Mouse (Mus musculus): Measurements from ENCODE around the gene March11.
A peak's percentile ranks its signal among the peaks of the same experiment; 100 is the strongest.

Gene March11

GRCm38 (mm10) chr15:26374946-26375345 lies 66.1 kb downstream of the March11 start:
- no peak for DNase-seq

- no peak for DNase-seq
Observed at GRCm38 (mm10) chr15:26377355-26377754, 68.5 kb downstream of the March11 start.

DNA sequence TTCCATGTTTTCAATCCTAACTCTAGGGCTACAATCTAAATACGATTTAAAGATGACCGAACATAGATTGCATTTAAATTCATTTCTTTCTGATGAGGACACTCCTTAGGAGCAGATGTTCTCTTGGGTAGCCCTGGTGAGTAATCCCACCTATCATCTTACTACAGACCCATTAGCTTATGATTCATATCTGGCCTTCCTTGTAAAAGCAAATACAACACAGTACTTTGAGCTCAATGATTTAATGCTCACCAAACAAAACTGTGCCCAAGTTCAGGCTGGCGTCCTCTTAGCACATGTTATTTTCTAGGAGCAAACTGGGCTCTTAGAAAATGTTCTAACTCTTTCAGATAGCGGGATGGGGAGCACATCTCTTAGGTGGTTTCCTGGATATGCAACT lies 70.0 kb downstream of the March11 start:
- DNase-seq: no peak

- no peak for DNase-seq
Observed at GRCm38 (mm10) chr15:26379831-26380230, 71.0 kb downstream of the March11 start.

DNA sequence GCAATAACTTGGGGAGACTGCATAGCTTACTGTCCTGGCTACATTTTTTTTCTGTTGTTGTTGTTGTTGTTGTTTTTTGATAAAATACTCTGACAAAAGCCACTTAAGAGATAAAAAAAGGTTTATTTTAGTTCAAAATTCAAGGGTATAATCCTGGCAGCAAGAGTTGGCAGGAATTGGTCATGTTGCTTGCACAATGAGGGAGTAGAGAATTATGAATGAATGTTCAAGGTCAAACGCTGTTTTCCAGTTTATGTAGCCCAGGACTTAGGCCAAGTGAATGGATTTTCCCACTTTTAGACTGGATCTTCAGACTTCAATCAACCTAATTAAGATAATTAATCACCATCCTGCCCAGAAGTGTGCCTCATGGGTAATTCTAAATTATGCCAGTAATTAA lies 72.0 kb downstream of the March11 start:
- no peak for DNase-seq

DNA sequence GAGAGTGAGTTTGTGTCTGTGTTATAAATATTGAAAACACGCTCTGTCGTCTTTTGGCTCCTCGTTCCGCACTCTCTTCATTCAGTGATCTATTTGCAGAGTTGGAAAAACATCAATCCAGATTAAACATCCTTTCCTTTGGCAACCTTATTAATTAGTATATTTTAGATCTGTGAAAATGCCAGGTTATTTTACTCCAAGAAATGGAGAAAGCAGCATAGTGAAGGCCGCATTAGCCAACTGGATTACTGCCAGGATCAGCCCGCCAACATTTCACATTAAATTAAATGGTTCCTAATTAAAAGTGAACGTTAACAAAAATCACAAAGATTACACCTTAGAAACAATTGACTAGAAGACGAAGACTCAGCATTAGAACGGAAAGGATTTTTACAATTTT lies 81.2 kb downstream of the March11 start:
- no peak for DNase-seq

DNA sequence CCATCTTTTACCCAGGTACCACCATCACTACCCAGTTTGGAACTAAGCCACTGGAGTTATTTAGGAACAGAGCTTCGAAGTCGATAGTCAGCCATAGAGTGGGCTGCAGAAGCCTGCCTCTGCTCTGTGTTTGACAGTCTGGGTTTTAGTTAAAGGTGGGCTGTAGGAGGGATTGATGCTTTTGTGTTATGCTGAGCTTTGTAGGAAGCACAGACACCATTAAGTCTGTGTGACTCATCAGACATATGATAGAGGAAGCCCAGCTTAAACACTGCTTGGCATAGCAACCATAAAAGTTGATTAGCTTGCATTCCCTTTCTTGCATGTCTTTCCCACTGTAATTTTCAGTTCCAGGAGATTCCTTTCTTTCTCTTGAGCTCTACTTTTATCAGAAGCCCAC lies 87.7 kb downstream of the March11 start:
- no peak for DNase-seq

DNA sequence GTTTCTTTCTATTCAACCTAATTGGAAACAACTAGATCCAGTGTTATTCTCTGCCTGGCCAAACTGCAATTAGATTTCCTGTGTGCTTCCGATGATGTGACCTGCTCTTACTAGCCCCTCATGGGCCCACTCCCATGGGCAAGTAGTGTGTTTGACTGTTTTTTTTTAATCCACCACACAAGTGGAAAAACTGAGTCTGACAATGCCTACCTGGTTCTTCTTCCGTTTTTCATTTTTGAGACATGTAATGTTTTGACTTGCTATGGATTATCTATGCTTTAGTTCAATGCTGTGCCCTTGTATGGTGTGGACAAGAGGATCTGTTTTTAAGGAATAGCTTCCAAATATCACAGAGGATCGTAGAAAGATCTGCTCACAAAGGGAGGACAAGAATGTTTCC lies 116.4 kb downstream of the March11 start:
- DNase-seq: no peak

DNA sequence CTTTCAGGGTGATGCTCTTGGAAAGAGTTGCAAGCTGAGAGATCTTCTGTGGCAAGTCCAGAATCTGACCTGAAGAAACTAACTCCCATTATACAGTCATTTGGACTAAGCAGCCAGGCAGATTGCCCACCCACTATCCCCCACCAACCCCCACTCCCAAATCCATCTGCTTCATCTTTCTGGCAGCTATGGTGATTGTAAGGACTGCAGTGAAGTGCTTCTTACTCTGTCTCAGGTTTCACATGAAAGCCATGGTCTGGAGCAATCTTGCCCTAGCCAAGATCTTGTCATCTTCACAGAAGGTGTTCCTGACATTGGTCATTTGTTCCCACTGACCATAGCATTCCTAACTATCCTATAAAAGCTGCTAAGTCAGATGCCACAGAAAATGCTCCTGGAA lies 117.4 kb downstream of the March11 start:
- DNase-seq: peak; percentile 14

DNA sequence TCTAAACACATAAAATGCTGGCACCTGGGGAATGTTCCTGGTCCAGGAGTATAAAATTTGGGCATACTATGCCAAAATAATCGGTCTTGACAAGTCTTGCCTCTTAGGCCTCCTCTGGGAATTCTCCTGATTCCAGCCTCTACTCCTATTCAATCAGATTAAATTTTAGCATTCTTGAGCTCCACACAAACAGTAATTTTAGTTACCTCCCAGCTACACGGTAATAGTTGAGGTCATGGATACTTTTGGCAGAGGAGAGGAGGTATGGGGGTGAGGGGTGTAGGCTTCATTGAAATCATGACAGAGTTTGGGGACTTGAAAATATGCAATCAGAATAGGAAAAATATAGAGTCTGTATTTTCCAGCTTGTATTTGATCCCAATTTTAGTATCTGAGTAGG lies 121.7 kb downstream of the March11 start:
- DNase-seq: no peak

DNA sequence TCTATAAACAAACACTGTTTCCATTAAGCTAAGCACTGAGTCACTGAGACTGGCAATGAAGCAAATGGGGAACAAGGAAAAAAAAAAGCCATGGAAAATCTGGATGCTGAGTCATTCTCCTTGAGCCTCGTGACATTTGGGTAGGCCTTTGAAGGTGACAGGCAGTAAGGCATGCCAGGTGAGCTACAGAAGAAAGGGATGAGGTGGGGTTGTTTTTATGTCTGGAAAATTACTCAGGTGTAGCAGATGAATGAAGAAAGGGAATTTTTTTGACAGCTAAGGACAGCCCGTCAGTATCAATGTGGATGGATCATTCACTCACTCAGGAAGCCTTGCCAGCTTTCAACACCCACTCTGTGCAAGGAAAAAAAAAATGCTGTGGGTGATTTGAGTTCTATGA lies 123.8 kb downstream of the March11 start:
- DNase-seq: no peak

GRCm38 (mm10) chr15:26435725-26436124 lies 126.9 kb downstream of the March11 start:
- DNase-seq: no peak

- DNase-seq: no peak
Observed at GRCm38 (mm10) chr15:26437113-26437512, 128.3 kb downstream of the March11 start.
